Mouse (Mus musculus): ENCODE data around the gene Zmym1.
"Not testable (repeated sequence)": the region's sequence is repeated elsewhere in the genome, so short reads cannot be mapped to it uniquely, and the experiment has no call there.

Zmym1 gene

DNA sequence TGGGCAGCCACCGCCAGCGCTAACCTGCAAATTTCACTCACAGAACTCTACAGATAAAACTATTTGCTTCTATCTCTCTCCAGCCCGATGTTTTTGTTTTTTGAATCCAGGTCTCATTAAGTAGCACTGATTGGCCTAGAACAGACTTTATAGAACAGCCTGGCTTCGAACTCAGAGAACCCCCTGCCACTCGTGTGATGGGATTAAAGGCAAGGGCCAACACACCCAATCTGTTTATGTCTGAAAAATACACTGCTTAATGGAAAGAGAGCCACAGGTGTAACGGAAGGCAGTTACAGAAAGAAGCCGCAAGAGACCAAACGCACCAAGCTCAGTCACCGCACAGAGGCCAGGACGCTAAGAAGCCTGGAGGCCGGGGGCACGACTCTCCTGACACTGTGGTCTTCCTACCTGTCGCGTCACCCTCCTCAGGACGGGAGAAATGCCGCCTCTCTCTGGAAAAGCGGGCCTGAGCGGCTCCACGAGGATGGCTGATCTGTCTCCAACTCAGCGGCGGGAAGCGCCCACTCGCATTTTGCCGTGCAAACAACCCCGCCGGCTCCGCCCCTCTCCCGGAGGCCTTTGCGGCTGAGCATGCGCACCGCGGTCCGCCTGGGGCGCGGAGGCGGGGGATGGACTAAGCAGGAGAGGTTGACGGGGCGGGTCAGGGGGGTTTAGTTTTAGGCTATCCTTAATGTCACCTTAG, at the start of gene Zmym1:
Gene Zmym1 (minus strand): TSS at position 568 of the 706 bp plus-strand sequence.
- peak; percentile 89 for DNase-seq

DNA sequence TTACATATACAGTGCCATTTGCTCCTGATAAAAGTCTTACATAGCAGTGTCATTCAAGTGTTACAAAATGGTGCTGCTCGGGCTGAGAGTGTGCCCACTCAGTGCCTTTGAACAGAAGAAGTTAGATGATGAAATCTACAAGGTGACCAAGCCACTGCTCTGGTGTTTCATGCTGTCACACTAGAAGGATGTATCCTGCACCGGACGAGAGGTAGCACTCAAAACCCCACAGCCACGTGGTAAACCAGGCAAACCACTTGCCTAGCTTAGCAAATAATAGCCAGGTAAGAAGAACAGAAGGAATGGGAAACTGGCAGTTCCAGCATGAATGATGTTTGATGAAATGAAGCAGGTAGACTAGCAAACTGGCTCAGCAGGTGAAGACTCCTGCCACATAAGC, 49.6 kb upstream of the Zmym1 start:
- DNase-seq, result no peak

DNA sequence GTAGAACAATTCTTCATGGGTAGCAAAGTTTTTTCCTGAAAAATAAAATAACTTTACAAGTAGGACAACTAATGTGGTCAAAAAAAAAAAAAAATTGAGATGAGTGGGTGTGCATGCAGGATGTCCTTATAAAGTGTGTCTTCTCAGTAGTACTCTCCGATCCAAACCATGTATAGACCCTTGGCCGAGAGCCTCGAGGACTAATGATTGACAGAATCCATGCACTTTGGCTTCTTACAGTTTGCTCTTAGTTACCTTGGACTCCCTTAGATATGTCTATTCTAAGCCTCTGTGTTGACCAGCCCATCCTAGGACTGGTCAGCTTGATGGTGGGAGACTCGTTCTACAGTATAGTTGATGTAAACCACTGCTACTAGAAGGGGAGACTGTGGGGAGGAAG, 46.6 kb upstream of the Zmym1 start:
- peak; percentile 78 for DNase-seq

DNA sequence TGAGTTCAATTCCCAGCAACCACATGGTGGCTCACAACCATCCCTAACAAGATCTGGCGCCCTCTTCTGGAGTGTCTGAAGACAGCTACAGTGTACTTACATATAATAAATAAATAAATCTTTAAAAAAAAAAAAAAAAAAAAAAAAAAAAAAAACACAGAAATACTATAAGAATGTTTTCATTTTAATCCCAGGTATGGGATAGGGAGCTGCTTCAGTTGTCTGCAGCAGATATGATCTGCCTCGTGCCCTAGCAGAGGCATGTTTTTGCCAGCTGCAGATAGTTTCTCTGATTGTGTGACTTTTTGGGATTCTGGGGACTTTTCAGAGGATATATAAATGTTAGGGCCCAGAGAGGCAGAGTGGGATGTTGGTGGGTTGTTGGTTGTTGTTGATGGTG, 38.6 kb upstream of the Zmym1 start:
- DNase-seq, result not testable (repeated sequence)

DNA sequence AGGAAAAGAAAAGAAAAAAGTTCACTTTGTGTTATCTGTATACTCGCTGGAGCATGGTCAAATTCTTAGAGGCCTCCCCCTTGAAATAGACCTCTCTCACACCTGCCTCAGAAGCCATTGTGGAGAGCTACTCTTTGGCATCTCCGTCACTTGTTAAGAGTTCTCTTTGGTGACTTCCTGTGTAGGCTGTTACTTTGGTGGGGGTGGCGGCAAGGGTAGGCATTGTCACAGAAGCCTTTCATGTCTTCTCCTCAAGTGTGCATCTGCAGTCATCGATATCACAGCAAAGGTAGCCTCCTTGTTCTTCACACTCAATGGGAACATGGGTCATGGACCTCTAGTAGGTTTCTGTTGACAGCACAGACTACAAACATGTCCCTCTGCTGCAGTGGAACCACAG, 34.1 kb upstream of the Zmym1 start:
- no peak for DNase-seq

DNA sequence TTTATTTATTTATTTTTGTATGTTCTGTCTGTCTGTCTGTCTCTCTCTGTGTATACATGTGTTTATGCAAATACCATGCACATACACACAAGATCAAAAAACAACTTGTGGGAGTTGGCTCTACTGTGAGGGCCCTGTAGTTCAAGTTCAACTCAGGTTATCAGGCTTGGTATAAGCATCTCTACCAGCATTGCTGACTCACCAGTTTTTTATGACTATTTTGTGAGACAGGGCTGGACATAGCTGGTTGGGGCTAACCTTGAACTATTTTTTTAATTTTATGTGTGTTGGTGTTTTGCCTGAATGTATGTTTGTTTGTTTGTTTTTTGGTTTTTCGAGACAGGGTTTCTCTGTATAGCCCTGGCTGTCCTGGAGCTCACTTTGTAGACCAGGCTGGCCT, 30.2 kb upstream of the Zmym1 start:
- DNase-seq, result no peak

DNA sequence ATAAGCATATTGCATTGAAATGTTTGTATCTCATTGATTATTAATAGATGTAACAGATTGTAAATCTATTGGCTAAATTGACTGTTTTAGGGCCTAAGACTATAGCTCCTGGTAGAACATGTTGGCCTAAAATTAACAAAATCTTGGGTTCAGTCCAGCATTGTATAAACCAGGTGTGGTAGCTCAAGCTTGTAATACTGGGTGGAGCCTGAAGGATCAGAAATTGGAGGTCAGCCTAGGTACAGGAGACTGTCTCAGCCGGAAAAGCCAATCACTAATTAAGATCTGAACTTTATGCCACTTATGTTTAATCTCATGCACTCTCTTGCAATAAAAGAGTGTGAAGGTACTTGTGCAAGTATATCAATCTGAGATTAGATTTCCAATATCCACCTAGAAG, 24.8 kb upstream of the Zmym1 start:
- no peak for DNase-seq

DNA sequence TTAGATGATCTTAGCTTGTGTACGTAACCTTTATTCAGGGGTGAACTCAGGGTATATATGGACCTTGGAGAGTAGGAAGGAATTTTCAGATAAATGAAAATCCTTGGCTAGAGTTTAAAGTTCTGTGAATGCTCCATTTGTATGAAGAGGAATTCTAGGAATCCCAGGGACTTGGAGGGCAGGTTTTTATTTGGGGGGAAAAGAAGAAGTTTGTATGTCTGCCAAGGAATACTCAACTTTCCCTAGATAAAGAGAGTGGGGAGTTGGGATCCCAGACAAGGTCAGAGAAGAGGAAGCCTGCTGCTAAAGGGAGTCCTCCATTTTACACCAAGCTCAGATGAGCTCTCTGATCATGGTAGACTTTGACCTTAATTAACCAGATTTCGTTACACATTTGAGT, 22.2 kb upstream of the Zmym1 start:
- DNase-seq, result no peak

DNA sequence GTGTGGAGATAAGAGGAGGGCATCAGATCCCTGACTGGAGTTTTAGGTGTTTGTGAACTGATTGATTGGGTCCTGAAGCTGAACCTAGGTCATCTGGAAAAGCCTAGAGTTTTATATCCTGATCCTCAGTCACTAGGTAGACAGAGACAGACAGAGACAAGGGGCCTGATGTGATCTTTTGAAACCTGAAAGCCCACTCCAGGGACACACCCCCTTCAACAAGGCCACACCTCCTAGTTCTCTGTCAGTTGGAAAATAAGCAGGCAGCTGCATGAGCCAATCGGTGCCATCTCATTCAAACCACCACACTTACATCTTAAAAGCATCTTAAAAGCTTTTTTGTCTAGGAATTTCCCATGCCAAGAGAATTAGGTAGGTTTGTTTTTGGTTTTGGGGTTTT, 19.9 kb upstream of the Zmym1 start:
- DNase-seq, result no peak

DNA sequence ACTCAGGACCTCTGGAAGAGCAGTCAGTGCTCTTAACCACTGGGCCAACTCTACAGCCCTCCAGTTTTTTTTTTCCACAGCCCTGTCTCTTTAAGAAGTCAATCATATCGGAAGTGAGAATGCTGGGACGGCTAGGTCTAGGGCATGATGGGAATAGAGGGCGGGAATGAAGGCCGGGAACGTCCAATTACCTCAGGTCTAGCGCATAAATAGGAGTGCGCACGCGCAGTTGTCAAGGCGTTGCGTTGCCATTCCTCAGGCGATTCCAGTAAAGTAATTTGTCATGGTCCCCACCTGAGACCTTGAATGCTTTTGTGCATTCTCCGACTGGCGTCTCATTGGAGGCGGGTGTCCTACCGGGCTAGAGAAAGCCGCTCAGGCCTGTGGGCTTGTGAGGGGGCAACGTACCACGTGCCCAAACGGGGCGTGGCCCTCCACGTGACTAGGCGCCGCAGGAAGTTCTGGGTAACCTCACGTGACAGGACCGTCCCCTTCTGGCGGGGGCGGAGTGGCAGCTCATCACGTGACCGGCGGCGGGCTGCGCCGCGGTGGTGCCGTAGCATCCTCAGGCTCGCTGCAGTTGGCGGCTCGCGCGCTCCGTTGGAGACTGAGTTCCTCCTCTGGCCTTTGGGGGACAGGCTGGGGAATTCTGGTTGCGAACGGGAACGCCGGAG, 16.1 kb upstream of the Zmym1 start, which contains the start of gene Zmym6:
Gene Zmym6 (plus strand): TSS at position 509 of the 674 bp plus-strand sequence.
- peak; percentile 96 for DNase-seq

DNA sequence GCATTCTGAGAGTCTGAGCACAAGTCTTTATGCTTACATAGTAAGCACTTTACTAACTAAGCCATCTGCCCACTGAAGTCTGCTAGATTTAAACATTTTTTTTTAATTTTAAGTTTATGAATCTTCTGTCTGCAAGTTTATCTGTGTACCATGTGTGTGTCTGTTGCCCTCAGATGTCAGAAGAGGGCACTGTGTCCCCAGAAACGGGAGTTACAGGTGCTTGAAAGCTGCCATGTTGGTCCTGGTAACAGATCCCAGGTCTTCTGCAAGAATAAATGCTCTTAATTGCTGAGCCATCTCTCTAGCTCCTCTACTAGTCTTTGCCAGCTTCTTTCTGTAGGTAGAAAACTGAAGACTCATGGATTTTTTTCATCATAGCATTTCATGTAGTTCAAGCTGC, 14.0 kb upstream of the Zmym1 start:
- DNase-seq, result no peak

DNA sequence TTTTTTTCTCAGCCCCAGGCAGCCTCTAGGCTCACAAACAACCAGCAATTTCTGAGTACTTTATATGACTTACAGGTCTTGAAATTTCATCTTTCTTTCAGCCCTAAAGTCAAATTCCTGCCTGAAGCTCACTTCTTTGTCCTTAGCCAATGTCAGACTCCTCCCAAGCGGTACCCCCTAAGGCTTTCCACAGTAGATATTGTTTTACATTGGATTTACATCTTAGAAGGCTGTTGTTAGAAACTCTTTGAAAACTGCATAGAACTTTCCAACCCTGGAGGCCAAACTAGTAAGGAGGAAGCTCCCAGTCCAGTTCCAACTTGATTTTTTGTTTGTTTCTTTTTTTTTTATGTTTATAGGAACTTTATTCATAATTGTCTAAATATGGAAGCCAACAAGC, 3.1 kb upstream of the Zmym1 start:
- DNase-seq, result no peak

DNA sequence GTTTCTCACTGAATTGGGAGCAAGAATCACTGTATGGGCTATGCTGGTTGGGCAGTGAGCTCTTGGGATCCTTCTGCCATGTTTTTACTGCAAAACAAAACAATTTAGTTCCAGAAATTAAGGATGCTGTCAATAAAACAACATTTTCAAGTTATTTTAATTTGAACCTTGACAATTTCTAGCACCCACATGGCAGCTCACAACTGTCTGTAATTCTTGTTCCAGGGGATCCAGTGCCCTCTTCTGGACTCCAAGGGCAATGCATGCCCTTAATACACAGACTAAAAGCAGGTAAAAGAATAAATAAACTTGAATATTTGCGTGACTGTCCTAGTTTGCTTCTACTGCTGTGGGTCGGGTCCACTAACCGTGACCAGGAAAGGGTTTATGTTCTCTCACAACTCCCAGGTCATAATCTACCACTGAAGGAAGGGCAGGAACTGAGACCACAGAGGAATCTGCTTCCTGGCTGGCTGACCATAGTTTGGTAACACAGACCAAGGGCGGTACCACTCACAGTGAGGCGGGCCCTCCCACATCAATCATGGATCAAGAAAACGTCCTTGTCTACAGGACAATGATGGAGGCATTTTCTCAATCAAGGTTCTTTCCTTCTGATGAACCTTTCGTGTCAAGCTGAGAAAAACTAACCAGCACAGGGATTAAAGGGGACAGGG, 6.3 kb downstream of the Zmym1 start:
- DNase-seq, result no peak

DNA sequence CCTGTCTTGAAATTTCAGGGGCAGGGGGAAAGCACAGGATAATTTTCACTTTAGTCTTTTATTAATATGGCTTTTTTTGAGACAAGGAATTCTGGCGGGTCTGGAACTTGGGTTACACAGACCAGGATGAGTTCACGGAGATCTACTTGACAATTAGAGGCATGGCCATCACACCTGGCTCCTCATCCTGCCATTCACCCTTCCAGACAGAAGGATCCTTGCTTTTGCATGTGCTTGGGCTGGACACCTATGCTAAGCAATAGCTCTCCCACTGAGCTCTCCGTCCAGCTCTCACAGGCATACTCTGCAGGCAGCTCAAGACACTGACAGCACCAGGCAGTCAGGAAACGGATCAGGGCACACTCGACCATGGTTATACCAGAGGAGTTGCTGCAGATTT, 7.9 kb downstream of the Zmym1 start:
- no peak for DNase-seq

DNA sequence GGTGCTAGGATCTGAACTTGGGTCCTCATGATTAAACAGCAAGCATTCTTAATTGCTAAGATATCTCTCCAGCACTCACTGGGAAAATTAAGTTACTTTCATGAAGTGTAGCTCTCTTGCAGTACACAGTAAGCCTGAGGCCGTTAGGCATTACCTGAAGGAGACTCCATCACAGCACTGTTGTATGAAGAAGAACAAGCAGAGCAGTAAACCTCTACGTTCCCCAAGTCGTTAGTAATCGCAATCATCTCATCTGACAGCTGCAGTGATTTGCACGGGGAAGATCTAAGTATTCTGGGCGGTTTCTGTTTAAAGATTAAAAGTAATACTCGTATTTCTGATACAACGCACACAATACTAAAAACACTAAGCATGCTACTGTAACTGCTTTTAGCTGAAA, 9.8 kb downstream of the Zmym1 start:
- no peak for DNase-seq

DNA sequence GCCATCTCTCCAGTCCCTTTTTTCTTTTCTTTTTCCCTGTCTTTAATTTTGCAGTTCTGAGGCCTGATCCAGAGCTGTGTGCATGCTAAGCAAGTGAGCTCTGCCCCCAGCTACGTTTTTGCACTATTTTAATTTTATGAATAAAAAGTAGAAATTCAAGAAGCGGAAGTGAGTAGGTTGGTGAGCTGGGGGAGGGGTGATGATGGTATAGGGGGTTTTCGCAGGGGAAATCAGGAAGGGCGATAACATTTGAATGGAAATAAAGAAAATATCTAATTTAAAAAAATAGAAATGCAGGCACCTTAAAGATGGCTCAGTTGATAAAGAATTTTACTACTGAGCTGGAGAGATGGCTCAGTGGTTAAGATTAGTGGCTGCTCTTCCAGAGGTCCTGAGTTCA, 17.4 kb downstream of the Zmym1 start:
- DNase-seq, result no peak

DNA sequence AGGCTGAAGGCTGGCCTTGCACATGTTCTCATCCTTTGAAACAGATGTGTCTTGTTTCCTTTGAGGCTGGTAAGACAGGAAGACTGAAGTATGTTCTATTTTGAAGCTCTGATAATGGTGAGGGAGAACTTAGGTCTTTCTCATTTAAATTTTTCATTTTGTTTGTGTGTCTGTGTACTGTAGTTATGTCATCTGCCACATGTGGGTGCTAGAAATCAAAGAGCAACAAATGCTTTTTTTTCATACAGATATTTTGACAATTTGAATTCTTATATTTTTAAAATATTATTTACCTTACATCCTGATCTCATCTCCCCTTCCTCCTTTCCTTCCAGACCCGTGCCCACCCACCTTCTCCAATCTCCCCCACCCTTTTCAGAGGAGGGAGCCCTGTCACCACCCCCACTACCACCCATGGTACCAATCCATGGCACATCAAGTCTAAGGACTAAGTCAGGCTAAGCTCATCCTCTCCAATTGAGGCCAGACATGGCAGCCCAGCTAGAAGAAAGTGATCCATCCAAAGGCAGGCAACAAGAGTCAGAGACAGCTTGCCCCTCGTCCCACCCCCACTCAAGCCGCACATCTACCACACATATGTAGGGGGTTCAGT, 21.0 kb downstream of the Zmym1 start:
- no peak for DNase-seq

DNA sequence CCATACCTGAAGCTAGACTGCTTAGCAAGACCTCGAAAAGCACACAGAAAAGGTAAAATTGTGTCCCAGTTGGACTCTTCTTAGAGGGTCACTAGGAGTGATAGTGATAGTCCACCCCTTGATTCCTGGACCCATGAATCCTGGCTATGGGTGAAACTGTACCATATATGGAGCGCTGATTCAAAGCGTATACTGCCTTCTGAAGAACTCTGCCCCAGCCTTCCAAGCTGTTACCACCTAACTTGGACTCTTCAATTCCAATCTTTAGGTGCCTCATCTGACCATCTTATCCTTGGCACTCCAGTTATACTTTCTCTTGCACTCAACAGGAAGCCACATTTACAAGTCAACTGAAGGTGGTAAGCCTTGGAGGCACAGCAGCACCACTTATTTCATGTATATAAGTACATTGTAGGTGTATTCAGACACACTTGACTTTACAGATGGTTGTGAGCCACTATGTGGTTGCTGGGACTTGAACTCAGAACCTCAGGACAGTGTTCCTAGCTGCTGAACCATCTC, 22.1 kb downstream of the Zmym1 start:
- no peak for DNase-seq

DNA sequence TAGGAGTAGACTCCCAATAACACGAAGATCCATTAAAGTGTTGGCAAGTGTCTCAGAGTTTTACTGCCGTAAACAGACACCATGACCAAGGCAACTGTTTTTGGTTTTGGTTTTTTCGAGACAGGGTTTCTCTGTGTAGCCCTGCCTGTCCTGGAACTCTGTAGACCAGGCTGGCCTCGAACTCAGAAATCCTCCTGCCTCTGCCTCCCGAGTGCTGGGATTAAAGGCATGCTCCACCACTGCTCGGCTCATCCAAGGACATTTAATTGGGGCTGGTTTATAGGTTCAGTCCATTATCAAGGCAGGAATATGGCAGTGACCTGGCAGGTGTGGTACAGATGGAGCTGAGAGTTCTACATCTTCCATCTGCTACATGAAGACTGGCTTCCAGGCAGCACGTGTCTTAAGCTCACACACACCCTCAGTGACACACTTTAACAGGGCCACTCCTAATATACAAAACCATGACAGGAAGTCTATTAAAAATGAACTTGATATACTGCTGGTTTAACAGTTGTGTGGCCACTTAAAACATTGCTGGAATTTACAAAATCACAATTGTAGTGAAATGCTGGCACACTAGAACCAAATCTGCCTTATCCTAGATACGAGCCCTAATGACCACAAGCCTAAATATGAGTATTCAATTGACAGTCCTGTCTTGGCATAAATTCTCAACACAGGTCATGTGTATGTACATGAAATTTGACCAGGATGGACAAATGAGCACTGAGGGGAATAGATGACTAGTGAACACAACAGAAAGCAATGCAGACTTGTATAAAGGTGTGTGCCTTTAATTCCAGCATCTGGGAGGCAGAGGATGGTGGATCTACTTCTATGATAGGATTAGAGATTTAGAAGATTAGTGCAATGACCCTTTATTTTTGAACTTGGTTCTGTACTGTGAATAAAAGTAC, 22.8 kb downstream of the Zmym1 start:
- DNase-seq, result no peak

DNA sequence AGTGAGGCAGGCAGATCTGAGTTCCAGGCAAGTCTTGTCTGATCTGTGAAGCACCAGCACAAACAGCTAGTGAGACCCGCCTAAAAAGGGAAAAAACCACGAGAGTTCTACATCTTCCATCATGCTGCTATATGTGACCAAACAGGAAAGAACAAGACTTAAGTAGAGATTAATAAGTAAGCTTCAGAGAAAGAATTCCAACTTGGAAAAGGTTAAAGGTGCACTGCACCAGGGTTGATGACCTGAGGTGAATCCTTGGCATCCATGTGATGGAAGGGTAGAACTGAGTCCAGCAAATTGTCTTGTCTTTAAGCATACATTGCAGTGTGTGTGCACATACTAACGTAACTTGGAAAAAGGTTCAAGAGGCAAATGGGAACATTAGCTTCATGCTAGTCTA, 23.8 kb downstream of the Zmym1 start:
- peak; percentile 64 for DNase-seq

DNA sequence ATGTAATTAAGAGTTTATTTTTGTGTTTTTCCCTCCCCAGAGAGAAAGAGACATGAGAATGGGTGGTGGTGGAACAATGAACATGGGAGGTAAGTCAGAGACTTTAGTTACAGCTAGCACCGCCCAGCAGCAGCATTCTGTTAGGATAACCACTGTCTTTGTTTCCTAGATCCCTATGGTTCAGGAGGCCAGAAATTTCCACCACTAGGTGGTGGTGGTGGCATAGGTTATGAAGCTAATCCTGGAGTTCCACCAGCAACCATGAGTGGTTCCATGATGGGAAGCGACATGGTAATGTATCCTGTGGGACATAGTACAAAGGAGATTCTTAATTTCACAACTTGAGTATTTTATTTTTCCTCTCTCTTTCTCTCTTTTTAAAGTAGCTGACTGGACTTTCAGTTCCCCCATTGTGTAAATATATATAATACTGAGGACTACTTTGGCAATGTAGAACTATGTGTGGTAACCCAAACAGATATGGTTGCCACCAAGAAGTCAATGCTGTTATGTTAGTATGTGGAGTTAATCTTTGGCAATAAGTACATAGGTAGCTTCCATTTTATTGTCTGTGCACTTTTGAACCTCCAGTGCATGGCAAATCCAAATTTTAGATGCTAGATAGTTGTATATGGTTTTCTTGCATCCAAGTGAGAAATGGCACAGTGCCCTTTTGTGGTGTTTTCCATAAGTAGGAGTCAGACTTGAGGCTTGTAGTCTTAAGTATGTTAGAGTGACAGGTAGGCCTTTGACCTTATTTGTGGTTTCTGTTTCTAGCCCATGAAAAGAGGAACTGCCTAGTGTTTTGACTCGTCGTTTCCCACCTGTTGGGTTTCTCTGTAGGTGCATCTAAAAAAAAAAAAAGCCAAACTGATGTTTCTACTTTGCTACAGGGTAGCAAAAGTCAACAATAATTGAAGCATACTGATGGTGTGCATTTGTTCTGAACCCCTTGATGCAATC, 33.4 kb downstream of the Zmym1 start:
- DNase-seq, result peak; percentile 72

Measured in kidney, adult 9 months (tissue).